Mouse (Mus musculus): Measurements from ENCODE around the gene Nav2.
A peak's percentile ranks its signal among the peaks of the same experiment; 100 is the strongest.

Gene Nav2

GRCm38 (mm10) chr7:49162079-49162478, 253.6 kb downstream of the Nav2 start:
- DNase-seq (ENCODE audit: low spot score): peak; percentile 5

- no peak for DNase-seq (ENCODE audit: low spot score)
Observed at GRCm38 (mm10) chr7:49163789-49164188, 255.3 kb downstream of the Nav2 start.

- DNase-seq (ENCODE audit: low spot score): no peak
Observed at GRCm38 (mm10) chr7:49164868-49165267, 256.4 kb downstream of the Nav2 start.

- no peak for DNase-seq (ENCODE audit: low spot score)
Observed at GRCm38 (mm10) chr7:49172926-49173325, 264.4 kb downstream of the Nav2 start.

GRCm38 (mm10) chr7:49175784-49176409, 267.4 kb downstream of the Nav2 start:
- DNase-seq (ENCODE audit: low spot score): no peak

DNA sequence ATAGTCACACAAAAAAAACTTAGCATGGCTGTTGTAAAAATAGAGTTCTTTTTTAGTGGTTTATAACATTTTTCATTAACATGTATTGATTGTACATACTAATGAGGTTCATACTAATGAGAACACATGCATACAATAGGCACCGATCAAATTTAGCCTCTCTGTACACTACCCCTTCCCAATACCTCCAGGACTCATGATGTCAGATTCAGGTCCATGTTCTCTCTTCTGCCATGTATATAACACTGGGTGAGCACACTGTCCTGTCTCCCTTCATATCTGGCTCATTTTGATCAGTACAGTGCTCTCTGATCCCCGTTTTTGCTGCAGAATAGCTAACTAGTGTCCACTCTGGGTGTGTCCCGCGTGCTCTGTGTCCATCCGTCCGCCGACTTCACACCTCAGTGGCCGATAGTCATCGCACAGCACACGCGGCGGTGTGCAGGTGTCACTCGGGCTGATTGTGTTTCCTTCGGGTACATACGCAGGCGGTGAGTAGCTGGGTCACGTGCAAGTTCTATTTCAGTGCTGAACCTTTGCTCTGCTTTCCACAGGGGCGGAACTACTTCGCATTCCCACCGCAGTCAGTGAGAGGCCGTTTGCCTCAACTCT, 268.2 kb downstream of the Nav2 start:
- no peak for DNase-seq (ENCODE audit: low spot score)

DNA sequence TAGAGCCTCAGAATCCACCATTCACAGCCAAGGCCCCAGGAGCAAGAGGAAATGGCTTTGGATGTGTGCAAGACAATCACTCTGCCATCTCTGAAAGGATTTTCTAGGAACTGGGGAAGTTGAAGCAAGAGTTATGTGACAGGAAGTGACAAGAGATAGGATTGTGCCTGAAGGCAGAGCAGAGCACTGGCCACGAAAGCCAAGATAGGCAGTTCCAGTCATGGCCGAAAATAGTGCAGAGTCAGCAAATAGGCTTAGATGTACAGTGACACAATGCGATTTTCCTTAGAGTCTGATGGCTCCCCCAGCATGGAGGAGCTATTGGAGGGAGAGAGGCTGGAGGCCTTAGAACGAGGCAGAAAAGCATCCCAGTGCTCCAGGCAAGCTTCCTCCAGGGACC, 269.7 kb downstream of the Nav2 start:
- DNase-seq (ENCODE audit: low spot score): no peak

GRCm38 (mm10) chr7:49181010-49181409, 272.5 kb downstream of the Nav2 start:
- DNase-seq (ENCODE audit: low spot score): no peak

GRCm38 (mm10) chr7:49182427-49182826, 273.9 kb downstream of the Nav2 start:
- DNase-seq (ENCODE audit: low spot score): no peak

DNA sequence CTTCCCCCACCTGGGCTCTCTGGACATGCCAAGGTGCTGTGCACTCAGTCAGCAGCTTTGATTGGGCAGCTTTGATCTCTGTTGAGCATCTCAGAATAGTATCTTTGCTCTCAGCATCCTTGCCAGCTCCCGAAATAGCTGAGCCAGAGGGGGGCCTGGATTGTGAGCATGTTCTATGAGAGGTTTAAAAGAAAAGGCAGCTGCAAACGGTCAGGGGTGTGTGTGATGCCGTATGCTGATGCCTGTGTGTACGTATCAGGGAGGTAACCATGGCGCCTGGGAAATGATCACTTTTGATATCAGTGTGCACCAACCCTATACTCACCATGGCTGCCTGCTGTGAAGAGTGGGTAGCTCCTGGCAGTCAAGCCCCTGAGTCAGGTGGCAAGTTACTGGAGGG, 275.2 kb downstream of the Nav2 start:
- no peak for DNase-seq (ENCODE audit: low spot score)

- no peak for DNase-seq (ENCODE audit: low spot score)
Observed at GRCm38 (mm10) chr7:49185991-49186390, 277.5 kb downstream of the Nav2 start.

DNA sequence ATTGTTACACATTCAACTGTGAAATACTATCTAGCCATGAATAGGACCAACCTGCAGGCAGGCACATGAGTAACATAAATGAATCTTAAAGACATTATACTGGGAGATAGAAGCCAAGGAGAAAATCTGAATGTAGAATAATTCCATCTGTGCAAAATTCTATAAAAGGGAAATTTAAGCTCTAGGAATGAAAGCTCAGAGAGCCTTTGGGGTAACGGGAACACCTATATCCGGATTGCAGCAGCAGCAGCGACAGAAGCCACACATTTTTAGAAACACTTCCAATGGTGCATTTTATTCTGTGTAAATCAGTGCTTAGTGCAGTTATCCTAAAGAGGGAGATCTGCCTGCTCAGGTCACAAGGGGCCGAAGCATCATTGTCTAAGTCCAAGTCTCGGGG, 280.8 kb downstream of the Nav2 start:
- no peak for DNase-seq (ENCODE audit: low spot score)

DNA sequence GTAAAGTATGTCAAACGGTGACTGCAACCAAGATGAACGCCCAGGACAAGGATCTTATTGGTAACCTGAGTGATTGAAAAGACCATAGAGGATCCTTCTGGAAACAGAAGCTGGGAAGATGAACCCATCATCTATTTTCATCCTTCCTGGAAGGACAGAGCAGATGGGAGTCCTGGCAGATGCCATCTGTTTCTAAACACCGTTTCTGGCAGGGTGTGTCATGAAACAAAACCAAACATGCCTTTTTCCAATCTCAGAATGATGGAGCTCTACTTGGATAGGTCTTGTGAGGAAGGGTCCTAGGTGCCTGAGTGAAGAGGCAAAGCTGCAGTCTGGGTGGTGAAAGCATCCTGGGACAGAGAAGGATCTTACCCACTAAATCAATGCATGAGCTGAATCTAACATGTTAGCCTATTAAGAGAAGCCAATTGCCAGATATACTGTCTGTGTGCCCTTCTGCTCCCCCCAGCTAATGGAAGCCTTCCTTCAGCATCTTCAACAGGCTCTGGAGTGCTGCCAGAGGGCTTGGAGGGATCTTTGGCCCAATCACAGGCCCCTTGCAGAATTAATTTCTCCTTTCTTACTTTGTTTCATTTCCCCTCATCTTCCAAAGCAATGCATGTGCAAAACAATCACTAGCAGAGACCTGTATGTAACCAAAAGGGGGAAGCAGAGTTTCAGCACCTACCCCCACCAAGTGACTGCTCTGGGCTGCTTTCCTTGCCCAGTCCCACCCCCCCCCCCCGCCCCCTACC, 281.9 kb downstream of the Nav2 start:
- DNase-seq (ENCODE audit: low spot score): no peak

- no peak for DNase-seq (ENCODE audit: low spot score)
Observed at GRCm38 (mm10) chr7:49191081-49191678, 282.7 kb downstream of the Nav2 start.

DNA sequence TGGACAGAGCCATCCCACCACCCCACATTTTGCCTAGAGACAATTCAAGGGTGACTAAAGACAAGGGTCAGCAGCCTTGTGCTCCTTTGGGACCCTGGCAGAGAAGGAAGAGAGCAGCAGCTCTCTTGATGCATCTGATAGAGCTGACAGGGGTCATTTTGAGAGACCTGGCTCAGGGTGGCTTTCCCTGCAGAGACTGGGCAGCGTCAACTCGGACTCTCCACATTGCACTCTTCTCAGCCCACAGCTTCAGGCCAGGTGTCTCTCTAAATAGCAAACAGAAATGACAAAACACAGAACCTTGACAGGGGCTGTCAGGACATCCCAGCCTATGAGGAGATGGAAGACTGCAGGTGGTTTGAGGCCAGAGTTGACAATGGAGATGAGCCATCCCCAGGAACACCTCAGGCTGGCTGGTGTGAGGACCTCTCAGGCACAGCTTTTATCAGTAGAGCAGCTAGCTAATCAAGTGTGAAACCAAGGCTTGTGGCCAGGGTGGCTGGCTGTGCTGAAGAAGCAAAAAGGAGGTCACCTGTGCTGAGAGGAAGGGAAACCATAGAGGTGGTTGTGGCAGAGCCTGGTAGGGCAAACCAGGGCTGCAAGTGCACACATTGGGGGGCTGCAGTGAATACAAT, 283.7 kb downstream of the Nav2 start:
- DNase-seq (ENCODE audit: low spot score): no peak

DNA sequence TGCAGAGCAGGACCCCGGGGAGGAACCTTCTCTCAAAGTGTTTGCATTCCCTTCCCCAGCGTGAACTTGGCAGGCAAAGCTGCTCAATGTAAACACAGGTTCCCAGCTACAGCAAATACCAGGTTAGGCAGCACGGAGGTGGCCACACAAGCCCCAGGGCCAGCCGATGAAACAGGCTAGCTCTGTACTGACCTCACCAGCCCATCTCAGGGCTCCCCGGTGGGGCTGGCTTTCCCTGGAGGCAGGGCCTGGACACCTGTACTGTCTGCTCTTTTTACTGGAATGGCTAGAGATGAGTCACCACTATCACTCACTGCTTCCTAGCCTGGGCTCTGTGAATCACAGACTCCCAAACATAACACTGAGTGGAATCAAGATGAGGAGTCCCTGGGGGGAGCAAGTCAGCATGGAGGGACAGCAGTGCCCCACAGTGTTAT, 287.2 kb downstream of the Nav2 start:
- no peak for DNase-seq (ENCODE audit: low spot score)

- DNase-seq (ENCODE audit: low spot score): no peak
Observed at GRCm38 (mm10) chr7:49199366-49199765, 290.9 kb downstream of the Nav2 start.

DNA sequence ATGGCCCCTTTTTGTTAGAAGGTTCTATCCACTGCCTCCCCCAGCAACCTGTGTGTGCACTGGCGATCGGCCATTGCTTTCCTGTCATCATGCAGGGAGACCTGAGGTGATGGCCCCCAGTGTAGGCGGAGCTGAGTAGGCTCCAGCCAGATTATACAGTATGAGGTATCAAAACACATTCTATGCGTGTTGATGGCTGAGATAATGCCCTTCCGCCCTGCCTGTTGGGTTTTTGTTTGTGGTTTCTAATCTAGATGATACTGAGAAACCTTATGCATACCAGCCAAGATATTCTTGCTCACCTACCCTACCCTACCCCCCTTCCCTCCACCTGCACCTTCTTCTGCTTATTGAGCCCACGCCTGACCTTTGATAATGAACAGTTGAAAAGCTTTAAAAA, 291.8 kb downstream of the Nav2 start:
- DNase-seq (ENCODE audit: low spot score): no peak

GRCm38 (mm10) chr7:49202971-49203370, 294.5 kb downstream of the Nav2 start:
- no peak for DNase-seq (ENCODE audit: low spot score)

DNA sequence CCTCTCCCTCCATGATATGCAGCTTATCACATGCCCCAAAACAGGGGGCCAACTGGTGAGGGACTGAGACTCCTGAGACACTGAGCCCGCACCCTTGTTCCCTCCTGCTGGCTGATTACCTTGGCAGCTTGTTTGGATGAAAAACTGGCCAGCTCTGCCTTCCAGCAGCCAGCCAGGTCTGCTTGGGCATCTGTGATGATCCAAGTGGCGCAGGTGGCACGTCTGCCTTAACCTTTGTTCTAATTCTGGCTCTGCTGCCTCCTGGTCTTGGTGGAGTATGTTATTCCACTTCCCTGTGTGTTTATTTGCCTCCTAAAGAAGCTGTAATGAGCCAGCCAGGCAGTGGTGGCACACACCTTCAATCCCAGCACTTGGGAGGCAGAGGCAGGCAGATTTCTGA, 296.3 kb downstream of the Nav2 start:
- no peak for DNase-seq (ENCODE audit: low spot score)

DNA sequence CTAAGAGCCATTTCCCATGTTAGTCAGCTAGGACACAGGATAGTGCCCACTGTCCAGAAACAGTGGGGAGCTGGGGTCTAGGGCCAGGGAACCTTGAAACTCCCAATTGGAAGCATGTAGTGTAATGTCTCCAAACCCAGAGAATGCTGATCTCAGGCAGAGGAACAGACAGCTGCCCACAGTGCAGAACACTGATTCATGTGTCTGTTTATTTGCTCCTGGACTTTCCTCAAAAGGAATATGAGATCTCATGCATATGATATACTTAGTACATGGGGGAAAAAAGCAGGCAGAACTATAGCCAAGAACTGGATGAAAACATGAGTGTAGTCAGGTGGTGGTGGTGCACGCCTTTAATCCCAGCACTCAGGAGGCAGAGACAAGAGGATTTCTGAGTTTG, 297.0 kb downstream of the Nav2 start:
- DNase-seq (ENCODE audit: low spot score): no peak

Measured in embryo, embryonic 10.5 days (tissue).